Mouse (Mus musculus) stomach, postnatal 0 days (tissue): ENCODE results near the gene Brd3.
A peak's percentile ranks its signal among the peaks of the same experiment; 100 is the strongest.

Source experiments
- CTCF ChIP-seq: IDR thresholded peaks from 2 replicates; pipeline ENCODE4 v1.5.1; 2016; ENCODE audit warnings: antibody characterized with exemption, low read depth, mild to moderate bottlenecking, moderate library complexity
- EP300 ChIP-seq: optimal IDR thresholded peaks from 2 replicates; pipeline ENCODE3; 2016; ENCODE audit warnings: antibody characterized with exemption

GRCm38 (mm10) chr2:27505539-27505938 is 1.9 kb downstream of the Brd3 start:
- TF ChIP-seq CTCF (peak; percentile 57), EP300 (no peak)
